11 mouse cellular contexts compared by ENCODE assay signal in genomic region chr8:125678854-125679648, GRCm38 (mm10). TPM values are rescaled to one million over a fixed set of nuclear protein-coding genes. Genes with fewer than 3 reads are reported as not detected.
DNase-seq lines count a peak whose midpoint lies in the region; ATAC-seq and TF ChIP-seq lines count a peak whose summit lies in the region.
"Had no signal": no experiment of that assay in that cellular context is flagged by ENCODE, and none has a peak within 500 bp of the region (broad histone marks: within the 10 kb centered on the region; RNA-seq: fewer than 3 reads in every experiment).

No protein-coding gene starts in this region.

- intact Hi-C loops in gastrocnemius, adult 2 months (cut with DNase I) = no loop called here

- 84% methylated on average over 8 of the region's 8 CpGs for WGBS in forebrain, embryonic 10.5 days
- WGBS in forebrain, embryonic 13.5 days = 78% methylated on average over 8 of the region's 8 CpGs
- 71% methylated on average over 8 of the region's 8 CpGs for WGBS in midbrain, embryonic 10.5 days
- WGBS in midbrain, embryonic 11.5 days = 72% methylated on average over 8 of the region's 8 CpGs
- WGBS in neural tube, embryonic 15.5 days = 71% methylated on average over 8 of the region's 8 CpGs

- DNase-seq in forebrain, embryonic 10.5 days (ENCODE audit: extremely low spot score, low spot score) = no peak
- DNase-seq in midbrain, embryonic 10.5 days (ENCODE audit: low spot score) = no peak
- no peak for DNase-seq in midbrain, embryonic 11.5 days (ENCODE audit: low spot score, missing footprints)
- DNase-seq in kidney, adult 8-10 months = peak; percentile 26 to 36
- DNase-seq in gastrocnemius, adult 2 months = no peak
- DNase-seq: heart, adult 11 months; lung, adult 2 months; right cerebral cortex, postnatal 14 days had no signal

- no peak overlapping the region for H3K4me2 ChIP-seq in forebrain, embryonic 13.5 days
- H3K4me2 ChIP-seq in midbrain, embryonic 11.5 days = no peak overlapping the region
- no peak overlapping the region for H3K4me2 ChIP-seq in neural tube, embryonic 15.5 days
- H3K4me2 ChIP-seq: limb, embryonic 15.5 days had no signal

- H3K36me3 ChIP-seq in forebrain, embryonic 10.5 days (replicated peaks) = no peaks in the 10 kb centered on the region
- no peaks in the 10 kb centered on the region for H3K36me3 ChIP-seq in forebrain, embryonic 13.5 days (ENCODE audit: poor library complexity, severe bottlenecking)
- no peaks in the 10 kb centered on the region for H3K36me3 ChIP-seq in midbrain, embryonic 10.5 days
- H3K36me3 ChIP-seq in midbrain, embryonic 11.5 days (ENCODE audit: control insufficient read depth, insufficient read depth, low read length) = no peaks in the 10 kb centered on the region
- no peaks in the 10 kb centered on the region for H3K36me3 ChIP-seq in neural tube, embryonic 15.5 days
- H3K36me3 ChIP-seq: limb, embryonic 15.5 days had no signal

- H3K9me3 ChIP-seq in forebrain, embryonic 10.5 days = no peaks in the 10 kb centered on the region
- no peaks in the 10 kb centered on the region for H3K9me3 ChIP-seq in forebrain, embryonic 13.5 days (replicated peaks)
- H3K9me3 ChIP-seq in midbrain, embryonic 10.5 days (replicated peaks) = no peaks in the 10 kb centered on the region
- no peaks in the 10 kb centered on the region for H3K9me3 ChIP-seq in midbrain, embryonic 11.5 days (ENCODE audit: control insufficient read depth, low read length)
- no peaks in the 10 kb centered on the region for H3K9me3 ChIP-seq in neural tube, embryonic 15.5 days (replicated peaks)
- H3K9me3 ChIP-seq: limb, embryonic 15.5 days had no signal

- no peak for TF ChIP-seq CTCF in gastrocnemius, adult 2 months (IDR thresholded peaks at IDR 0.05)

- ATAC-seq in forebrain, embryonic 13.5 days = no peak
- no peak for ATAC-seq in midbrain, embryonic 11.5 days (ENCODE audit: low FRiP score)
- ATAC-seq in neural tube, embryonic 15.5 days (ENCODE audit: low FRiP score) = no peak

- H3K4me1 ChIP-seq in forebrain, embryonic 10.5 days = peaks cover 24% of the 10 kb centered on the region
- peaks cover 15% of the 10 kb centered on the region for H3K4me1 ChIP-seq in forebrain, embryonic 13.5 days
- peaks cover 21% of the 10 kb centered on the region for H3K4me1 ChIP-seq in midbrain, embryonic 10.5 days
- peaks cover 3% of the 10 kb centered on the region for H3K4me1 ChIP-seq in midbrain, embryonic 11.5 days (ENCODE audit: control insufficient read depth, insufficient read depth, low read length)
- peaks cover 7% of the 10 kb centered on the region; the same call in 1 of the 2 replicates for H3K4me1 ChIP-seq in neural tube, embryonic 15.5 days
- H3K4me1 ChIP-seq: limb, embryonic 15.5 days had no signal

- no peak overlapping the region for H3K4me3 ChIP-seq in forebrain, embryonic 10.5 days
- H3K4me3 ChIP-seq in forebrain, embryonic 13.5 days = no peak overlapping the region
- no peak overlapping the region for H3K4me3 ChIP-seq in midbrain, embryonic 10.5 days
- no peak overlapping the region for H3K4me3 ChIP-seq in midbrain, embryonic 11.5 days (ENCODE audit: low read depth, low read length)
- no peak overlapping the region for H3K4me3 ChIP-seq in neural tube, embryonic 15.5 days (replicated peaks)
- H3K4me3 ChIP-seq in gastrocnemius, adult 2 months = no peak overlapping the region
- H3K4me3 ChIP-seq: limb, embryonic 15.5 days had no signal

- no peak overlapping the region for H3K9ac ChIP-seq in forebrain, embryonic 13.5 days
- H3K9ac ChIP-seq in midbrain, embryonic 11.5 days (ENCODE audit: low read length) = no peak overlapping the region
- H3K9ac ChIP-seq in neural tube, embryonic 15.5 days (replicated peaks) = no peak overlapping the region
- H3K9ac ChIP-seq: limb, embryonic 15.5 days had no signal

- H3K27ac ChIP-seq in forebrain, embryonic 10.5 days = peak overlapping the region; percentile 3
- H3K27ac ChIP-seq in forebrain, embryonic 13.5 days = no peak overlapping the region
- H3K27ac ChIP-seq in midbrain, embryonic 10.5 days (replicated peaks) = peak overlapping the region; percentile 59
- H3K27ac ChIP-seq in midbrain, embryonic 11.5 days (ENCODE audit: low read depth, low read length) = no peak overlapping the region
- peak overlapping the region; percentile 11; the same call in 1 of the 2 replicates for H3K27ac ChIP-seq in neural tube, embryonic 15.5 days (replicated peaks)
- H3K27ac ChIP-seq in gastrocnemius, adult 2 months = no peak overlapping the region
- H3K27ac ChIP-seq: limb, embryonic 15.5 days had no signal

- H3K27me3 ChIP-seq in forebrain, embryonic 10.5 days (ENCODE audit: poor library complexity, severe bottlenecking) = no peaks in the 10 kb centered on the region
- H3K27me3 ChIP-seq in forebrain, embryonic 13.5 days = no peaks in the 10 kb centered on the region
- H3K27me3 ChIP-seq in midbrain, embryonic 10.5 days (ENCODE audit: low read depth, poor library complexity, severe bottlenecking) = no peaks in the 10 kb centered on the region
- H3K27me3 ChIP-seq in midbrain, embryonic 11.5 days (ENCODE audit: control insufficient read depth, insufficient read depth, low read length) = no peaks in the 10 kb centered on the region
- no peaks in the 10 kb centered on the region for H3K27me3 ChIP-seq in neural tube, embryonic 15.5 days (replicated peaks)
- H3K27me3 ChIP-seq: limb, embryonic 15.5 days had no signal

RNA-seq across cellular contexts. Expression of gene Map10, which starts 9.4 kb away (rescaled TPM):
- 6.7 and 7.6 TPM in 2 replicates for polyA plus RNA-seq in forebrain, embryonic 10.5 days (2016; fragmentation: Nextera tagmentation; extraction: Ambion mirVana)
- polyA plus RNA-seq in forebrain, embryonic 13.5 days (2015; fragmentation: Nextera tagmentation; extraction: Ambion mirVana) = 8.4 and 8.8 TPM in 2 replicates
- 7.8 and 8.0 TPM in 2 replicates for polyA plus RNA-seq in midbrain, embryonic 10.5 days (2016; fragmentation: Nextera tagmentation; extraction: Ambion mirVana)
- 8.5 and 10.4 TPM in 2 replicates for polyA plus RNA-seq in midbrain, embryonic 11.5 days (2014; fragmentation: Nextera tagmentation; extraction: Ambion mirVana)
- polyA plus RNA-seq in neural tube, embryonic 15.5 days (2015; fragmentation: Nextera tagmentation; extraction: Ambion mirVana) = 6.5 and 6.6 TPM in 2 replicates
- 1 to 10 TPM; 2.1 to 3.0 TPM for total RNA-seq in gastrocnemius, adult 2 months (2021)

RNA-seq across cellular contexts. Expression of gene Ntpcr, which starts 50.7 kb away (rescaled TPM):
- 17.2 and 17.8 TPM in 2 replicates for polyA plus RNA-seq in forebrain, embryonic 10.5 days (2016; fragmentation: Nextera tagmentation; extraction: Ambion mirVana)
- polyA plus RNA-seq in forebrain, embryonic 13.5 days (2015; fragmentation: Nextera tagmentation; extraction: Ambion mirVana) = 19.6 and 23.4 TPM in 2 replicates
- 18.4 and 19.7 TPM in 2 replicates for polyA plus RNA-seq in midbrain, embryonic 10.5 days (2016; fragmentation: Nextera tagmentation; extraction: Ambion mirVana)
- polyA plus RNA-seq in midbrain, embryonic 11.5 days (2014; fragmentation: Nextera tagmentation; extraction: Ambion mirVana) = 18.0 and 20.6 TPM in 2 replicates
- 33.1 and 36.9 TPM in 2 replicates for polyA plus RNA-seq in neural tube, embryonic 15.5 days (2015; fragmentation: Nextera tagmentation; extraction: Ambion mirVana)
- 10 to 100 TPM; 10.5 to 11.2 TPM for total RNA-seq in gastrocnemius, adult 2 months (2021)

Comparison
In these comparisons a context has a peak if more than half of its experiments do, and no peak if none do; other contexts are left out.
1. H3K27ac ChIP-seq: peak in forebrain, embryonic 10.5 days (single experiment), midbrain, embryonic 10.5 days (single experiment) and neural tube, embryonic 15.5 days (single experiment); none in forebrain, embryonic 13.5 days (single experiment), midbrain, embryonic 11.5 days (single experiment) and gastrocnemius, adult 2 months (single experiment).
2. DNase-seq: peak in kidney, adult 8-10 months (2 of 2); none in forebrain, embryonic 10.5 days (single experiment), midbrain, embryonic 10.5 days (single experiment), midbrain, embryonic 11.5 days (single experiment) and gastrocnemius, adult 2 months (single experiment).